ENCODE assay signal across 8 mouse cellular contexts in genomic region chr5:36489225-36489624, GRCm38 (mm10). TPM values are rescaled to one million over a fixed set of nuclear protein-coding genes. Genes with fewer than 3 reads are reported as not detected.
DNase-seq lines count a peak whose midpoint lies in the region; ATAC-seq and TF ChIP-seq lines count a peak whose summit lies in the region.

No protein-coding gene starts in this region.

- H3K4me3 ChIP-seq in heart, adult 2 months = no peak overlapping the region
- no peak overlapping the region for H3K4me3 ChIP-seq in stomach, postnatal 0 days (ENCODE audit: low read depth, low read length)
- H3K4me3 ChIP-seq in forebrain, embryonic 16.5 days (replicated peaks; ENCODE audit: low read length) = no peak overlapping the region

- peak; percentile 77 for TF ChIP-seq CTCF in heart, adult 2 months (IDR thresholded peaks at IDR 0.05)
- peak; percentile 77 for TF ChIP-seq CTCF in stomach, postnatal 0 days (IDR thresholded peaks at IDR 0.05; ENCODE audit: low read depth)

- peak; percentile 33 to 63 for DNase-seq in heart, adult 2 months
- DNase-seq in heart, postnatal 25 days (ENCODE audit: low spot score) = no peak
- DNase-seq in thymus, postnatal 14 days = peak; percentile 32
- no peak for DNase-seq in thymus, postnatal 0 days (ENCODE audit: low spot score)
- peak; percentile 64 for DNase-seq in kidney, postnatal 10 days
- peak; percentile 41 for DNase-seq in stomach, postnatal 0 days (ENCODE audit: low spot score)
- no peak for DNase-seq in frontal cortex, postnatal 36 days (ENCODE audit: low spot score in 2 of 2)

- H3K79me2 ChIP-seq in heart, adult 2 months (replicated peaks; ENCODE audit: control insufficient read depth, insufficient read depth, low read length) = no peaks in the 10 kb centered on the region

- H3K4me2 ChIP-seq in stomach, postnatal 0 days (replicated peaks; ENCODE audit: low read depth) = no peak overlapping the region
- H3K4me2 ChIP-seq in forebrain, embryonic 16.5 days (ENCODE audit: low read length) = no peak overlapping the region

- no peaks in the 10 kb centered on the region for H3K9me3 ChIP-seq in stomach, postnatal 0 days (ENCODE audit: control insufficient read depth, low read length)
- H3K9me3 ChIP-seq in forebrain, embryonic 16.5 days (ENCODE audit: control insufficient read depth, low read length) = no peaks in the 10 kb centered on the region

- no peak overlapping the region for H3K27ac ChIP-seq in heart, adult 2 months
- no peak overlapping the region for H3K27ac ChIP-seq in stomach, postnatal 0 days (replicated peaks)
- no peak overlapping the region for H3K27ac ChIP-seq in forebrain, embryonic 16.5 days (ENCODE audit: low read length)

- TF ChIP-seq EP300 in heart, adult 2 months (IDR thresholded peaks at IDR 0.05; ENCODE audit: insufficient read depth, low read depth, low read length) = 0 out of 2 replicates have a peak, but pooled peaks have one; percentile 52
- TF ChIP-seq EP300 in stomach, postnatal 0 days (optimal IDR thresholded peaks at IDR 0.05) = no peak

- H3K4me1 ChIP-seq in heart, adult 2 months (ENCODE audit: control insufficient read depth, insufficient read depth, low read length) = peaks cover 3% of the 10 kb centered on the region
- peaks cover 5% of the 10 kb centered on the region; the same call in 1 of the 2 replicates for H3K4me1 ChIP-seq in stomach, postnatal 0 days (replicated peaks; ENCODE audit: control insufficient read depth, insufficient read depth)
- H3K4me1 ChIP-seq in forebrain, embryonic 16.5 days (replicated peaks; ENCODE audit: control insufficient read depth, insufficient read depth, low read length) = peaks cover 7% of the 10 kb centered on the region

- intact Hi-C loops in heart, adult 2 months (cut with DNase I) = loop anchor here (1.0 to 5.0 kb wide), 2 partner anchors 25 to 507 kb away; partner anchors contain the start of gene Grpel1
- intact Hi-C loops in heart, postnatal 25 days (cut with DNase I) = no loop called here

- no peaks in the 10 kb centered on the region for H3K27me3 ChIP-seq in heart, adult 2 months (ENCODE audit: control insufficient read depth, insufficient read depth, low read length)
- H3K27me3 ChIP-seq in stomach, postnatal 0 days (ENCODE audit: control insufficient read depth, insufficient read depth, low read length) = no peaks in the 10 kb centered on the region
- no peaks in the 10 kb centered on the region for H3K27me3 ChIP-seq in forebrain, embryonic 16.5 days (replicated peaks; ENCODE audit: control insufficient read depth, insufficient read depth, low read length)

- 39% methylated on average over 2 of the region's 2 CpGs for WGBS in heart, adult 2 months
- WGBS in stomach, postnatal 0 days = 67% methylated on average over 2 of the region's 2 CpGs
- WGBS in forebrain, embryonic 16.5 days = 51% methylated on average over 2 of the region's 2 CpGs

- no peak for TF ChIP-seq POLR2A in heart, adult 2 months (IDR thresholded peaks at IDR 0.05; ENCODE audit: insufficient read depth, low read depth, low read length)

- no peaks in the 10 kb centered on the region for H3K36me3 ChIP-seq in heart, adult 2 months (ENCODE audit: control insufficient read depth, insufficient read depth, low read length)
- H3K36me3 ChIP-seq in stomach, postnatal 0 days (ENCODE audit: control insufficient read depth, insufficient read depth, low read length) = peaks cover 14% of the 10 kb centered on the region
- peaks cover 19% of the 10 kb centered on the region for H3K36me3 ChIP-seq in forebrain, embryonic 16.5 days (ENCODE audit: control insufficient read depth, insufficient read depth)

- H3K9ac ChIP-seq in heart, adult 2 months (ENCODE audit: low read depth, low read length) = no peak overlapping the region
- no peak overlapping the region for H3K9ac ChIP-seq in stomach, postnatal 0 days (ENCODE audit: low read length)
- no peak overlapping the region for H3K9ac ChIP-seq in forebrain, embryonic 16.5 days (replicated peaks; ENCODE audit: low read depth, low read length)

- no peak for ATAC-seq in stomach, postnatal 0 days (ENCODE audit: low FRiP score, low TSS enrichment)
- no peak for ATAC-seq in forebrain, embryonic 16.5 days

RNA-seq across cellular contexts. Expression of gene Ccdc96, which starts 4.8 kb away (rescaled TPM):
- total RNA-seq in heart, adult 2 months (2021) = under 1 TPM; 0.21 to 0.39 TPM
- 0.09 and 0.14 TPM in 2 replicates for polyA plus RNA-seq in heart, adult 2 months (2012; rRNA removed)
- under 1 TPM; 0.18 to 0.22 TPM for total RNA-seq in heart, postnatal 25 days (2021)
- 0.22 and 0.25 TPM in 2 replicates for polyA plus RNA-seq in thymus, postnatal 0 days (2015; fragmentation: Nextera tagmentation; extraction: Ambion mirVana)
- polyA plus RNA-seq in stomach, postnatal 0 days (2015; fragmentation: Nextera tagmentation; extraction: Ambion mirVana) = 0.12 and 0.21 TPM in 2 replicates
- 3.0 and 3.4 TPM in 2 replicates for polyA plus RNA-seq in forebrain, embryonic 16.5 days (2015; fragmentation: Nextera tagmentation; extraction: Ambion mirVana)

RNA-seq across cellular contexts. Expression of gene Tada2b, which starts 5.1 kb away (rescaled TPM):
- 10 to 100 TPM; 13.5 to 16.9 TPM for total RNA-seq in heart, adult 2 months (2021)
- 8.5 and 11.5 TPM in 2 replicates for polyA plus RNA-seq in heart, adult 2 months (2012; rRNA removed)
- 10 to 100 TPM; 14.2 to 14.8 TPM for total RNA-seq in heart, postnatal 25 days (2021)
- polyA plus RNA-seq in thymus, postnatal 0 days (2015; fragmentation: Nextera tagmentation; extraction: Ambion mirVana) = 1.7 and 1.9 TPM in 2 replicates
- polyA plus RNA-seq in stomach, postnatal 0 days (2015; fragmentation: Nextera tagmentation; extraction: Ambion mirVana) = 1.5 and 1.8 TPM in 2 replicates
- 3.0 TPM in 2 replicates for polyA plus RNA-seq in forebrain, embryonic 16.5 days (2015; fragmentation: Nextera tagmentation; extraction: Ambion mirVana)

RNA-seq across cellular contexts. Expression of gene Grpel1, which starts 24.4 kb away (rescaled TPM):
- total RNA-seq in heart, adult 2 months (2021) = 10 to 100 TPM; 52.1 to 64.3 TPM
- polyA plus RNA-seq in heart, adult 2 months (2012; rRNA removed) = 29.8 and 35.5 TPM in 2 replicates
- 10 to 100 TPM; 58.7 to 63.3 TPM for total RNA-seq in heart, postnatal 25 days (2021)
- polyA plus RNA-seq in thymus, postnatal 0 days (2015; fragmentation: Nextera tagmentation; extraction: Ambion mirVana) = 59.3 and 63.6 TPM in 2 replicates
- 54.1 and 56.5 TPM in 2 replicates for polyA plus RNA-seq in stomach, postnatal 0 days (2015; fragmentation: Nextera tagmentation; extraction: Ambion mirVana)
- polyA plus RNA-seq in forebrain, embryonic 16.5 days (2015; fragmentation: Nextera tagmentation; extraction: Ambion mirVana) = 44.1 TPM in 2 replicates

Comparison
In these comparisons a context has a peak if more than half of its experiments do, and no peak if none do; other contexts are left out.
1. DNase-seq: peak in heart, adult 2 months (2 of 2), thymus, postnatal 14 days (single experiment), kidney, postnatal 10 days (single experiment) and stomach, postnatal 0 days (single experiment); none in heart, postnatal 25 days (single experiment), thymus, postnatal 0 days (single experiment) and frontal cortex, postnatal 36 days (0 of 2).